Mouse (Mus musculus): ENCODE measurements around the gene Plekhg1.

DNA sequence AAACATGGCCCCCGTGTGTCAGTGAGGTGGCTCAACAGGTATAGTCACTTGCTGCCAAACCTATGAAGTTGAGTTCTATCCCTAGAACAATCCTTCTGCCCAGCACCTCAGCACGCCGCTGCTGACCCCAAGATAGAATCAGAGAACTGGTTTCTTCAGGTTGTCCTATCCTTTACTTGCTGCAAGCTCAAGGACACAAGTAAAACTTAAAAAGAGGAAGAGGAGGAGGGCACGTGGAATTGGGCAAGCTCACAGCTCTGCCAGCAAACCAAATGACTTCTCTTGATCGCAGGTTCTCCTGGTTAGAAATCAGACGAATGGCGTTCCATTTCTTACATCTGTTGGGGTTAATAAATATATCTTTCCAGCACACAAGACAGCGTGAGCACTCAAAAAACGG, 232.1 kb downstream of the Plekhg1 start:
- TF ChIP-seq POLR2A (IDR thresholded peaks at IDR 0.05; ENCODE audit: insufficient read depth, low read depth, low read length) (no peak), CTCF (IDR thresholded peaks at IDR 0.05) (no peak), EP300 (IDR thresholded peaks at IDR 0.05; ENCODE audit: insufficient read depth, low read depth, low read length) (no peak)
